Comparison of ENCODE assay signal across 9 mouse cellular contexts in genomic region chr3:143742786-143743571, GRCm38 (mm10).
A peak's percentile ranks its signal among the peaks of the same experiment; 100 is the strongest.
DNase-seq lines count a peak whose midpoint lies in the region; ATAC-seq and TF ChIP-seq lines count a peak whose summit lies in the region.
"Had no signal": no experiment of that assay in that cellular context is flagged by ENCODE, and none has a peak within 500 bp of the region (broad histone marks: within the 10 kb centered on the region; RNA-seq: fewer than 3 reads in every experiment).

No protein-coding gene starts in this region.

- peak overlapping the region; percentile 46 for H3K4me2 ChIP-seq in embryonic facial prominence, embryonic 14.5 days (ENCODE audit: low read depth, low read length)
- peak overlapping the region; percentile 41 for H3K4me2 ChIP-seq in lung, postnatal 0 days (replicated peaks; ENCODE audit: low read depth, low read length)
- no peak overlapping the region for H3K4me2 ChIP-seq in hindbrain, embryonic 12.5 days (replicated peaks)
- H3K4me2 ChIP-seq: midbrain, embryonic 12.5 days had no signal

- H3K9me3 ChIP-seq in embryonic facial prominence, embryonic 14.5 days (ENCODE audit: control insufficient read depth, low read length) = no peaks in the 10 kb centered on the region
- no peaks in the 10 kb centered on the region for H3K9me3 ChIP-seq in lung, postnatal 0 days (ENCODE audit: low read length)
- H3K9me3 ChIP-seq in hindbrain, embryonic 12.5 days (replicated peaks) = no peaks in the 10 kb centered on the region
- H3K9me3 ChIP-seq: midbrain, embryonic 12.5 days had no signal

- no peaks in the 10 kb centered on the region for H3K36me3 ChIP-seq in embryonic facial prominence, embryonic 14.5 days (ENCODE audit: control insufficient read depth, insufficient read depth, low read length)
- no peaks in the 10 kb centered on the region for H3K36me3 ChIP-seq in lung, postnatal 0 days (ENCODE audit: insufficient read depth, low read length)
- H3K36me3 ChIP-seq in hindbrain, embryonic 12.5 days = no peaks in the 10 kb centered on the region
- H3K36me3 ChIP-seq: midbrain, embryonic 12.5 days had no signal

- peak; percentile 38 for TF ChIP-seq CTCF in lung, postnatal 0 days (IDR thresholded peaks at IDR 0.05)

- 44% methylated on average over 17 of the region's 17 CpGs for WGBS in embryonic facial prominence, embryonic 14.5 days
- 44% methylated on average over 17 of the region's 17 CpGs for WGBS in lung, postnatal 0 days
- 74% methylated on average over 17 of the region's 17 CpGs for WGBS in hindbrain, embryonic 12.5 days

- no peaks in the 10 kb centered on the region for H3K27me3 ChIP-seq in embryonic facial prominence, embryonic 14.5 days (replicated peaks; ENCODE audit: control insufficient read depth, insufficient read depth, low read length)
- no peaks in the 10 kb centered on the region for H3K27me3 ChIP-seq in lung, postnatal 0 days (replicated peaks; ENCODE audit: insufficient read depth, low read length)
- H3K27me3 ChIP-seq in hindbrain, embryonic 12.5 days = no peaks in the 10 kb centered on the region
- H3K27me3 ChIP-seq: midbrain, embryonic 12.5 days had no signal

- no peak for TF ChIP-seq EP300 in lung, postnatal 0 days (IDR thresholded peaks at IDR 0.05)

- H3K9ac ChIP-seq in embryonic facial prominence, embryonic 14.5 days (ENCODE audit: low read depth, low read length) = no peak overlapping the region
- no peak overlapping the region for H3K9ac ChIP-seq in lung, postnatal 0 days (replicated peaks; ENCODE audit: low read depth)
- no peak overlapping the region for H3K9ac ChIP-seq in hindbrain, embryonic 12.5 days
- H3K9ac ChIP-seq: midbrain, embryonic 12.5 days had no signal

- DNase-seq in gastrocnemius, adult 18-20 months (ENCODE audit: low spot score) = peak; percentile 8
- DNase-seq in gastrocnemius, adult 8-10 months (ENCODE audit: low spot score in 2 of 2) = no peak
- DNase-seq in embryonic facial prominence, embryonic 14.5 days (ENCODE audit: low spot score) = peak; percentile 86
- DNase-seq in kidney, postnatal 25 days = peak; percentile 22 to 58
- DNase-seq in lung, postnatal 0 days (ENCODE audit: low spot score) = peak; percentile 68
- DNase-seq in cerebellum, adult 18-20 months = no peak
- no peak for DNase-seq in natural killer cell, adult 2 months (ENCODE audit: low spot score in 2 of 2)

- peak; percentile 80 for ATAC-seq in embryonic facial prominence, embryonic 14.5 days (ENCODE audit: low read depth)
- ATAC-seq in lung, postnatal 0 days = peak; percentile 85
- no peak for ATAC-seq in hindbrain, embryonic 12.5 days (ENCODE audit: low FRiP score)

- H3K4me3 ChIP-seq in embryonic facial prominence, embryonic 14.5 days (ENCODE audit: low read depth, low read length) = peak overlapping the region; percentile 5; the same call in 1 of the 2 replicates
- H3K4me3 ChIP-seq in lung, postnatal 0 days (ENCODE audit: low read depth, low read length) = peak overlapping the region; percentile 22
- no peak overlapping the region for H3K4me3 ChIP-seq in hindbrain, embryonic 12.5 days
- H3K4me3 ChIP-seq: midbrain, embryonic 12.5 days had no signal

- H3K27ac ChIP-seq in embryonic facial prominence, embryonic 14.5 days (replicated peaks; ENCODE audit: low read depth, low read length) = peak overlapping the region; percentile 63; the same call in 1 of the 2 replicates
- peak overlapping the region; percentile 20; the same call in 1 of the 2 replicates for H3K27ac ChIP-seq in lung, postnatal 0 days (ENCODE audit: low read length)
- no peak overlapping the region for H3K27ac ChIP-seq in hindbrain, embryonic 12.5 days
- H3K27ac ChIP-seq: midbrain, embryonic 12.5 days had no signal

- peaks cover 8% of the 10 kb centered on the region for H3K4me1 ChIP-seq in embryonic facial prominence, embryonic 14.5 days (ENCODE audit: control insufficient read depth, insufficient read depth, low read length)
- no peaks in the 10 kb centered on the region for H3K4me1 ChIP-seq in lung, postnatal 0 days (ENCODE audit: insufficient read depth, low read depth, low read length)
- H3K4me1 ChIP-seq in hindbrain, embryonic 12.5 days = no peaks in the 10 kb centered on the region
- H3K4me1 ChIP-seq: midbrain, embryonic 12.5 days had no signal

Comparison
In these comparisons a context has a peak if more than half of its experiments do, and no peak if none do; other contexts are left out.
1. DNase-seq: peak in gastrocnemius, adult 18-20 months (single experiment), embryonic facial prominence, embryonic 14.5 days (single experiment), kidney, postnatal 25 days (2 of 2) and lung, postnatal 0 days (single experiment); none in gastrocnemius, adult 8-10 months (0 of 2), cerebellum, adult 18-20 months (0 of 2) and natural killer cell, adult 2 months (0 of 2).